Mouse (Mus musculus): Measurements from ENCODE around the gene Kirrel3. TPM values are rescaled to one million over a fixed set of nuclear protein-coding genes. Genes with fewer than 3 reads are reported as not detected.

Kirrel3 gene
- polyA plus RNA-seq, 1 experiment from 2014 or later, result 2.2 TPM

GRCm38 (mm10) chr9:35018056-35018455 is 532.4 kb downstream of the Kirrel3 start:
- Histone ChIP-seq H3K4me1 (peaks cover 10% of the 10 kb centered on the region), H3K27me3 (ENCODE audit: low read depth, poor library complexity, severe bottlenecking) (peaks cover 32% of the 10 kb centered on the region), H3K27ac (no peak overlapping the region), H3K9me3 (replicated peaks) (no peaks in the 10 kb centered on the region), H3K36me3 (no peaks in the 10 kb centered on the region), H3K4me3 (peak overlapping the region; percentile 16; the same call in 1 of the 2 replicates)
- WGBS, result 43% methylated on average over 5 of the region's 5 CpGs
- no peak for DNase-seq (ENCODE audit: low spot score)

- Histone ChIP-seq H3K4me1 (peaks cover 12% of the 10 kb centered on the region), H3K36me3 (no peaks in the 10 kb centered on the region), H3K27ac (no peak overlapping the region), H3K27me3 (ENCODE audit: low read depth, poor library complexity, severe bottlenecking) (peaks cover 34% of the 10 kb centered on the region), H3K4me3 (no peak overlapping the region), H3K9me3 (replicated peaks) (no peaks in the 10 kb centered on the region)
- 13% methylated on average over 3 of the region's 3 CpGs for WGBS
- peak; percentile 54 for DNase-seq (ENCODE audit: low spot score)
These were observed 533.7 kb downstream of the Kirrel3 start for GRCm38 (mm10) chr9:35019372-35019771.

GRCm38 (mm10) chr9:35020015-35020653 is 534.4 kb downstream of the Kirrel3 start:
- H3K36me3 ChIP-seq, result no peaks in the 10 kb centered on the region
- H3K27ac ChIP-seq, result no peak overlapping the region
- DNase-seq (ENCODE audit: low spot score), result no peak
- peaks cover 20% of the 10 kb centered on the region for H3K4me1 ChIP-seq
- WGBS, result 56% methylated on average over 11 of the region's 11 CpGs
- no peak overlapping the region for H3K4me3 ChIP-seq
- H3K9me3 ChIP-seq (replicated peaks), result no peaks in the 10 kb centered on the region
- peaks cover 39% of the 10 kb centered on the region for H3K27me3 ChIP-seq (ENCODE audit: low read depth, poor library complexity, severe bottlenecking)

- Histone ChIP-seq H3K9me3 (replicated peaks) (no peaks in the 10 kb centered on the region), H3K4me1 (peaks cover 35% of the 10 kb centered on the region), H3K27ac (no peak overlapping the region), H3K36me3 (no peaks in the 10 kb centered on the region), H3K4me3 (no peak overlapping the region), H3K27me3 (ENCODE audit: low read depth, poor library complexity, severe bottlenecking) (peaks cover 45% of the 10 kb centered on the region)
- WGBS, result 97% methylated on average over 1 of the region's 1 CpGs
- no peak for DNase-seq (ENCODE audit: low spot score)
These were observed 536.0 kb downstream of the Kirrel3 start for GRCm38 (mm10) chr9:35021744-35022143.

- Histone ChIP-seq H3K4me3 (peak overlapping the region; percentile 56), H3K9me3 (replicated peaks) (no peaks in the 10 kb centered on the region), H3K27ac (peak overlapping the region; percentile 66), H3K4me1 (peaks cover 28% of the 10 kb centered on the region), H3K36me3 (no peaks in the 10 kb centered on the region), H3K27me3 (ENCODE audit: low read depth, poor library complexity, severe bottlenecking) (peaks cover 19% of the 10 kb centered on the region)
- peak; percentile 57 for DNase-seq (ENCODE audit: low spot score)
- WGBS, result 3% methylated on average over 25 of the region's 25 CpGs
These were observed 539.1 kb downstream of the Kirrel3 start for GRCm38 (mm10) chr9:35024591-35025496.

- 80% methylated on average over 6 of the region's 6 CpGs for WGBS
These were observed 540.6 kb downstream of the Kirrel3 start for GRCm38 (mm10) chr9:35026311-35026710.

GRCm38 (mm10) chr9:35026897-35027311 is 541.2 kb downstream of the Kirrel3 start:
- Histone ChIP-seq H3K27ac (no peak overlapping the region), H3K4me3 (no peak overlapping the region), H3K36me3 (no peaks in the 10 kb centered on the region), H3K4me1 (peaks cover 28% of the 10 kb centered on the region), H3K9me3 (replicated peaks) (no peaks in the 10 kb centered on the region), H3K27me3 (ENCODE audit: low read depth, poor library complexity, severe bottlenecking) (peaks cover 19% of the 10 kb centered on the region)
- whole genome bisulfite sequencing, result 59% methylated on average over 6 of the region's 6 CpGs
- DNase-seq (ENCODE audit: low spot score), result no peak

More at GRCm38 (mm10) chr9:35026311-35026710, 540.6 kb downstream of the Kirrel3 start:
- no peak for DNase-seq (ENCODE audit: low spot score)
- Histone ChIP-seq H3K27me3 (ENCODE audit: low read depth, poor library complexity, severe bottlenecking) (peaks cover 19% of the 10 kb centered on the region), H3K27ac (no peak overlapping the region), H3K4me1 (peaks cover 28% of the 10 kb centered on the region), H3K9me3 (replicated peaks) (no peaks in the 10 kb centered on the region), H3K36me3 (no peaks in the 10 kb centered on the region), H3K4me3 (no peak overlapping the region)

GRCm38 (mm10) chr9:35027382-35027997 is 541.8 kb downstream of the Kirrel3 start:
- WGBS, result 75% methylated on average over 6 of the region's 6 CpGs
- no peak for DNase-seq (ENCODE audit: low spot score)
- Histone ChIP-seq H3K4me3 (no peak overlapping the region), H3K9me3 (replicated peaks) (no peaks in the 10 kb centered on the region), H3K36me3 (no peaks in the 10 kb centered on the region), H3K27ac (no peak overlapping the region), H3K27me3 (ENCODE audit: low read depth, poor library complexity, severe bottlenecking) (peaks cover 19% of the 10 kb centered on the region), H3K4me1 (peaks cover 28% of the 10 kb centered on the region)

GRCm38 (mm10) chr9:35030823-35031222 is 545.1 kb downstream of the Kirrel3 start:
- Histone ChIP-seq H3K4me1 (peaks cover 20% of the 10 kb centered on the region), H3K36me3 (no peaks in the 10 kb centered on the region), H3K4me3 (no peak overlapping the region), H3K9me3 (replicated peaks) (no peaks in the 10 kb centered on the region), H3K27me3 (ENCODE audit: low read depth, poor library complexity, severe bottlenecking) (peaks cover 6% of the 10 kb centered on the region; the same call in 1 of the 2 replicates), H3K27ac (no peak overlapping the region)
- DNase-seq (ENCODE audit: low spot score), result no peak
- 85% methylated on average over 5 of the region's 5 CpGs for WGBS

- peaks cover 11% of the 10 kb centered on the region for H3K4me1 ChIP-seq
- H3K27ac ChIP-seq, result no peak overlapping the region
- H3K4me3 ChIP-seq, result no peak overlapping the region
- DNase-seq (ENCODE audit: low spot score), result no peak
- 0 out of 2 replicates have a peak, but pooled peaks cover 4% of the 10 kb centered on the region for H3K27me3 ChIP-seq (ENCODE audit: low read depth, poor library complexity, severe bottlenecking)
- 80% methylated on average over 6 of the region's 6 CpGs for WGBS
- no peaks in the 10 kb centered on the region for H3K36me3 ChIP-seq
- H3K9me3 ChIP-seq (replicated peaks), result no peaks in the 10 kb centered on the region
These were observed 546.8 kb downstream of the Kirrel3 start for GRCm38 (mm10) chr9:35032457-35032856.

- Histone ChIP-seq H3K4me3 (0 out of 2 replicates have a peak overlapping the region, but pooled peaks have one; percentile 7), H3K27ac (no peak overlapping the region), H3K4me1 (peaks cover 9% of the 10 kb centered on the region), H3K9me3 (replicated peaks) (no peaks in the 10 kb centered on the region), H3K27me3 (ENCODE audit: low read depth, poor library complexity, severe bottlenecking) (0 out of 2 replicates have a peak, but pooled peaks cover 4% of the 10 kb centered on the region), H3K36me3 (no peaks in the 10 kb centered on the region)
- WGBS, result 47% methylated on average over 14 of the region's 14 CpGs
- DNase-seq (ENCODE audit: low spot score), result no peak
These were observed 549.4 kb downstream of the Kirrel3 start for GRCm38 (mm10) chr9:35035074-35035473.

GRCm38 (mm10) chr9:35038922-35039586 is 553.4 kb downstream of the Kirrel3 start:
- H3K4me3 ChIP-seq, result no peak overlapping the region
- 81% methylated on average over 7 of the region's 7 CpGs for WGBS
- H3K27ac ChIP-seq, result no peak overlapping the region
- no peaks in the 10 kb centered on the region for H3K36me3 ChIP-seq
- H3K27me3 ChIP-seq (ENCODE audit: low read depth, poor library complexity, severe bottlenecking), result 0 out of 2 replicates have a peak, but pooled peaks cover 4% of the 10 kb centered on the region
- H3K4me1 ChIP-seq, result peaks cover 22% of the 10 kb centered on the region
- no peaks in the 10 kb centered on the region for H3K9me3 ChIP-seq (replicated peaks)
- no peak for DNase-seq (ENCODE audit: low spot score)
